Mouse (Mus musculus) gonadal fat pad, adult 2 months (tissue): ENCODE measurements around the gene Dlg4. TPM values are rescaled to one million over a fixed set of nuclear protein-coding genes. Genes with fewer than 3 reads are reported as not detected.

ENCODE experiments used
- polyA plus RNA-seq: library from polyadenylated mRNA; depleted of rRNA; stranded (reverse); fragments of >200 nt; gene quantifications from 2 replicates; pipeline ENCODE4 v1.2.3, GENCODE M21; 2012; rRNA removed

Dlg4 gene
- polyA plus RNA-seq, 1 experiment: 12.8 TPM

Other genes starting within 250 kb of the Dlg4 start
- gene Chrnb1, start 221.0 kb upstream of the Dlg4 start, polyA plus RNA-seq: 15.3 and 18.3 TPM in 2 replicates
- gene Fgf11, start 215.1 kb upstream of the Dlg4 start, polyA plus RNA-seq: 6.9 and 7.7 TPM in 2 replicates
- 12.9 and 20.5 TPM in 2 replicates for gene Tmem102, start 211.3 kb upstream of the Dlg4 start, polyA plus RNA-seq
- gene Gm39566, start 201.6 kb upstream of the Dlg4 start, polyA plus RNA-seq: 0.18 and 0.47 TPM in 2 replicates
- 6.8 and 9.8 TPM in 2 replicates for gene Spem2, start 198.5 kb upstream of the Dlg4 start, polyA plus RNA-seq
- 11.3 and 16.5 TPM in 2 replicates for gene Spem1, start 194.8 kb upstream of the Dlg4 start, polyA plus RNA-seq
- 19.0 and 23.8 TPM in 2 replicates for gene Nlgn2, start 179.2 kb upstream of the Dlg4 start, polyA plus RNA-seq
- gene Tmem256, start 178.4 kb upstream of the Dlg4 start, polyA plus RNA-seq: 179 and 279 TPM in 2 replicates
- gene Plscr3, start 170.6 kb upstream of the Dlg4 start, polyA plus RNA-seq: 60.4 and 66.9 TPM in 2 replicates
- gene Tnk1, start 158.2 kb upstream of the Dlg4 start, polyA plus RNA-seq: 26.0 and 32.5 TPM in 2 replicates
- not detected in 2 replicates for gene Tmem95, start 138.9 kb upstream of the Dlg4 start, polyA plus RNA-seq
- 9.0 and 10.0 TPM in 2 replicates for gene Kctd11, start 135.5 kb upstream of the Dlg4 start, polyA plus RNA-seq
- 37.7 and 38.2 TPM in 2 replicates for gene Acap1, start 121.4 kb upstream of the Dlg4 start, polyA plus RNA-seq
- gene 2810408A11Rik, start 116.0 kb upstream of the Dlg4 start, polyA plus RNA-seq: 5.4 and 5.9 TPM in 2 replicates
- gene Neurl4, start 115.9 kb upstream of the Dlg4 start, polyA plus RNA-seq: 42.3 and 45.0 TPM in 2 replicates
- gene Gps2, start 103.1 kb upstream of the Dlg4 start, polyA plus RNA-seq: 56.9 and 61.2 TPM in 2 replicates
- gene Eif5a, start 95.0 kb upstream of the Dlg4 start, polyA plus RNA-seq: 457 and 520 TPM in 2 replicates
- gene Ybx2, start 81.1 kb upstream of the Dlg4 start, polyA plus RNA-seq: 19.2 and 37.4 TPM in 2 replicates
- gene Slc2a4, start 68.8 kb upstream of the Dlg4 start, polyA plus RNA-seq: 121 and 139 TPM in 2 replicates
- 88.4 and 172 TPM in 2 replicates for gene Cldn7, start 52.2 kb upstream of the Dlg4 start, polyA plus RNA-seq
- 94.3 and 108 TPM in 2 replicates for gene Ctdnep1, start 35.8 kb upstream of the Dlg4 start, polyA plus RNA-seq
- 60.1 and 80.3 TPM in 2 replicates for gene Elp5, start 34.4 kb upstream of the Dlg4 start, polyA plus RNA-seq
- gene Gabarap, start 25.8 kb upstream of the Dlg4 start, polyA plus RNA-seq: 568 and 793 TPM in 2 replicates
- 22.8 and 23.2 TPM in 2 replicates for gene Phf23, start 21.2 kb upstream of the Dlg4 start, polyA plus RNA-seq
- gene Dvl2, start 16.3 kb upstream of the Dlg4 start, polyA plus RNA-seq: 13.7 and 19.1 TPM in 2 replicates
- 79.9 and 96.2 TPM in 2 replicates for gene Acadvl, start 1.5 kb upstream of the Dlg4 start, polyA plus RNA-seq
- gene Asgr1, start 37.1 kb downstream of the Dlg4 start, polyA plus RNA-seq: 0.08 and 0.72 TPM in 2 replicates
- gene Asgr2, start 75.7 kb downstream of the Dlg4 start, polyA plus RNA-seq: 0.93 and 1.4 TPM in 2 replicates
- gene Mgl2, start 113.4 kb downstream of the Dlg4 start, polyA plus RNA-seq: 14.1 and 33.9 TPM in 2 replicates
- gene Clec10a, start 139.3 kb downstream of the Dlg4 start, polyA plus RNA-seq: 19.1 and 24.5 TPM in 2 replicates
- gene Slc16a11, start 195.8 kb downstream of the Dlg4 start, polyA plus RNA-seq: 30.7 and 42.7 TPM in 2 replicates
- gene Slc16a13, start 204.1 kb downstream of the Dlg4 start, polyA plus RNA-seq: 22.1 and 30.3 TPM in 2 replicates
- 8.1 and 9.1 TPM in 2 replicates for gene Bcl6b, start 212.9 kb downstream of the Dlg4 start, polyA plus RNA-seq
- gene 0610010K14Rik, start 221.0 kb downstream of the Dlg4 start, polyA plus RNA-seq: 61.6 and 71.7 TPM in 2 replicates
- gene Gm21988, start 222.9 kb downstream of the Dlg4 start, polyA plus RNA-seq: 7.6 and 11.2 TPM in 2 replicates
- gene Rnasek, start 222.9 kb downstream of the Dlg4 start, polyA plus RNA-seq: 341 and 367 TPM in 2 replicates
- gene Alox12, start 238.4 kb downstream of the Dlg4 start, polyA plus RNA-seq: 26.5 and 31.6 TPM in 2 replicates